Mouse (Mus musculus) heart, postnatal 0 days (tissue): ENCODE measurements at regions not wholly inside any gene's neighbourhood (a gene's known extent, or its start where the extent isn't known, plus 50 kb on each side); places are given as distances from the start of the nearest gene placed in this dataset.

Source experiments
- CTCF ChIP-seq: IDR thresholded peaks from 2 replicates; pipeline ENCODE4 v1.5.1; 2016; ENCODE audit warnings: antibody characterized with exemption, control low read depth, low read depth
- EP300 ChIP-seq: IDR thresholded peaks from 2 replicates; pipeline ENCODE4 v1.6.1; 2016; ENCODE audit warnings: antibody characterized with exemption, low read depth

DNA sequence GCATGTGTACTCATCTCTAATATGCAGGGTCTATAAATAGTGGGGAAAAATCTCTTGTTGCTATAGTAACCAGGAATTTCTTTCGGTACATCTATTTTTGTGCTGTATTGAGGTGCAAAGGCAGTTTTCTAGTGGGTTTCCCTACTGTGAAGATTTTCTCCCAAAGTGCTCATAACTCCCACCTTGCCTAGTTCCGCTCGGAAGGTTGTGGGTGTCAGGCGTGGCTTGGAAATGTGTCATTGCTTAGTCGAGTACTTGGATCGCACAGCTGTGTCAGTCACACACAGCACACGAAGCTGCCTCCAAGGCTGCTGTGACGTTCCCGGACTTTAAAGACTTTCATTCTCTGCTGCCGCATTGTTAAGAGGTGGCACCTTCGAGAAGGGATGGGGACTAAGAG, 450.4 kb upstream of the BB014433 start:
- TF ChIP-seq CTCF: no peak
- no peak for TF ChIP-seq EP300
